Comparison of ENCODE assay signal across 7 mouse cellular contexts in the genomic region with DNA sequence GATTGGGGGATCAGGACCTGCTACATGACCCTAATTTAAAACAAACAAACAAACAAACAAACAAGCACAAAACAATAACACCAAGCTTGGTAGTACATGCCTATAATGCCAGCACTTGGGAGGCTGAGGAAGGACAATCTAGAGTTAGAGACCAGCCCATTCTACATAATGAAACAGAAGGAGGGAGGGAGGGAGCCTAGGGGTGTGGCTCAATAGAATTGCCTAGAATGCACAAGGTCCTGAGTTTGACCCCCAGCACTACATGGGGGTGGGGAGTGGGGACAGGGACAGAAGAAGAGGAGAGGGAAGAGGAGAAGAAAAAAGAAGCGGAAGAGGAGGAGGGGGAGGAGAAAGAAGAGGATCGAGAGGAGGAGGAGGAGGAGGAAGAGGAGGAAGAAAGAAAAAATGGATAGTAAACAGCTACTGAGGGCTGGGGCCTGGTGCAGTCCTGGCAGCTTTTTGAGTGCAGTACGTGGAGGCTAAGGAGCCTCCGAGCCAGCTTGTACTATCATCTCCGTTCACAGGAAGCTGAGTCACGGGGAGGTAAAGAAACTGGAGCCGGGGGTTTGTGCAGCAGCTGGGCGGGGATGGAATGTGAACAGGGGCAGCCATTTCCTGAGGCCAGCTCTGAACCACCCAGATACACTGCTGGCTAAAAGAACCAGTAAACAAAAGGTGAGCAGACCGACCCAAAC. TPM values are rescaled to one million over a fixed set of nuclear protein-coding genes. Genes with fewer than 3 reads are reported as not detected.
DNase-seq lines count a peak whose midpoint lies in the region; ATAC-seq and TF ChIP-seq lines count a peak whose summit lies in the region.

No protein-coding gene starts in this region.

- peak overlapping the region; percentile 90 for H3K27ac ChIP-seq in MEL (ENCODE audit: control insufficient read depth, low read depth, low read length)
- H3K27ac ChIP-seq in embryonic facial prominence, embryonic 14.5 days (replicated peaks; ENCODE audit: low read depth, low read length), result peak overlapping the region; percentile 76
- peak overlapping the region; percentile 67 for H3K27ac ChIP-seq in limb, embryonic 13.5 days
- H3K27ac ChIP-seq in midbrain, postnatal 0 days (ENCODE audit: low read depth, low read length), result no peak overlapping the region

- peak in 1 of 2 experiments; percentile 44; a peak in 1 of 4 replicates for TF ChIP-seq POLR2A in MEL (IDR thresholded peaks at IDR 0.05; ENCODE audit: control insufficient read depth in 1 of 2, insufficient read depth in 1 of 2, low read depth in 1 of 2, low read length in 2 of 2, poor library complexity in 1 of 2)

- peaks cover 0 to 9% of the 10 kb centered on the region in 2 experiments; a peak in 3 of 4 replicates for H3K4me1 ChIP-seq in MEL (ENCODE audit: control insufficient read depth in 1 of 2, insufficient read depth in 2 of 2, low read length in 2 of 2)
- peaks cover 8% of the 10 kb centered on the region; the same call in 1 of the 2 replicates for H3K4me1 ChIP-seq in embryonic facial prominence, embryonic 14.5 days (ENCODE audit: control insufficient read depth, insufficient read depth, low read length)
- H3K4me1 ChIP-seq in limb, embryonic 13.5 days, result peaks cover 8% of the 10 kb centered on the region
- H3K4me1 ChIP-seq in midbrain, postnatal 0 days (ENCODE audit: insufficient read depth, low read length), result no peaks in the 10 kb centered on the region

- peak overlapping the region; percentile 42 for H3K4me2 ChIP-seq in embryonic facial prominence, embryonic 14.5 days (ENCODE audit: low read depth, low read length)
- H3K4me2 ChIP-seq in limb, embryonic 13.5 days (replicated peaks), result peak overlapping the region; percentile 51
- no peak overlapping the region for H3K4me2 ChIP-seq in midbrain, postnatal 0 days (ENCODE audit: low read depth, low read length, poor library complexity, severe bottlenecking)

- peak; percentile 9 for TF ChIP-seq RAD21 in MEL (IDR thresholded peaks at IDR 0.05; ENCODE audit: low read depth, low read length)

- H3K27me3 ChIP-seq in MEL (ENCODE audit: control insufficient read depth in 1 of 2, insufficient read depth in 2 of 2, low read length in 2 of 2), result no peaks in the 10 kb centered on the region
- no peaks in the 10 kb centered on the region for H3K27me3 ChIP-seq in embryonic facial prominence, embryonic 14.5 days (replicated peaks; ENCODE audit: control insufficient read depth, insufficient read depth, low read length)
- no peaks in the 10 kb centered on the region for H3K27me3 ChIP-seq in limb, embryonic 13.5 days
- H3K27me3 ChIP-seq in midbrain, postnatal 0 days (ENCODE audit: insufficient read depth, low read length), result no peaks in the 10 kb centered on the region

- TF ChIP-seq EP300 in MEL (IDR thresholded peaks at IDR 0.05; ENCODE audit: low read depth in 1 of 2, low read length in 2 of 2), result peak; percentile 39 to 54; a peak in 3 of 4 replicates

- no peaks in the 10 kb centered on the region for H3K9me3 ChIP-seq in MEL (replicated peaks; ENCODE audit: insufficient read depth, low read length)
- no peaks in the 10 kb centered on the region for H3K9me3 ChIP-seq in embryonic facial prominence, embryonic 14.5 days (ENCODE audit: control insufficient read depth, low read length)
- no peaks in the 10 kb centered on the region for H3K9me3 ChIP-seq in limb, embryonic 13.5 days
- H3K9me3 ChIP-seq in midbrain, postnatal 0 days (ENCODE audit: low read length), result no peaks in the 10 kb centered on the region

- peak overlapping the region; percentile 68 for H3K9ac ChIP-seq in MEL (ENCODE audit: control insufficient read depth, low read depth, low read length, poor library complexity, severe bottlenecking)
- H3K9ac ChIP-seq in embryonic facial prominence, embryonic 14.5 days (ENCODE audit: low read depth, low read length), result peak overlapping the region; percentile 34; the same call in 1 of the 2 replicates
- 0 out of 2 replicates have a peak overlapping the region, but pooled peaks have one; percentile 8 for H3K9ac ChIP-seq in limb, embryonic 13.5 days
- H3K9ac ChIP-seq in midbrain, postnatal 0 days (replicated peaks; ENCODE audit: low read length, poor library complexity, severe bottlenecking), result no peak overlapping the region

- H3K4me3 ChIP-seq in MEL (ENCODE audit: control insufficient read depth in 1 of 2, insufficient read depth in 1 of 2, low read depth in 2 of 2, low read length in 2 of 2), result peak overlapping the region; percentile 28 to 51
- peak overlapping the region; percentile 9; the same call in 1 of the 2 replicates for H3K4me3 ChIP-seq in embryonic facial prominence, embryonic 14.5 days (ENCODE audit: low read depth, low read length)
- H3K4me3 ChIP-seq in limb, embryonic 13.5 days, result no peak overlapping the region
- no peak overlapping the region for H3K4me3 ChIP-seq in midbrain, postnatal 0 days (ENCODE audit: low read depth, low read length)

- peak; percentile 84 for DNase-seq in MEL (ENCODE audit: low read depth, low spot score)
- peak; percentile 91 for DNase-seq in embryonic facial prominence, embryonic 14.5 days (ENCODE audit: low spot score)
- peak; percentile 68 for DNase-seq in heart, postnatal 4 days
- peak; percentile 2 for DNase-seq in midbrain, postnatal 0 days (ENCODE audit: low spot score)
- no peak for DNase-seq in frontal cortex, postnatal 36 days (ENCODE audit: low spot score in 2 of 2)

- TF ChIP-seq CTCF in MEL (IDR thresholded peaks at IDR 0.05 in 2 of 3, conservative IDR thresholded peaks at IDR 0.05 in 1 of 3; ENCODE audit: control insufficient read depth in 1 of 3, insufficient read depth in 1 of 3, low read depth in 2 of 3, low read length in 3 of 3, poor library complexity in 1 of 3, severe bottlenecking in 1 of 3), result no peak
- TF ChIP-seq CTCF in midbrain, postnatal 0 days (IDR thresholded peaks at IDR 0.05), result no peak

- 5% methylated on average over 9 of the region's 9 CpGs for WGBS in embryonic facial prominence, embryonic 14.5 days
- WGBS in limb, embryonic 13.5 days, result 10% methylated on average over 9 of the region's 9 CpGs
- 22% methylated on average over 9 of the region's 9 CpGs for WGBS in midbrain, postnatal 0 days

- H3K36me3 ChIP-seq in MEL (ENCODE audit: control insufficient read depth in 1 of 2, insufficient read depth in 2 of 2, low read length in 2 of 2), result peaks cover 0 to 4% of the 10 kb centered on the region in 2 experiments; a peak in 2 of 4 replicates
- no peaks in the 10 kb centered on the region for H3K36me3 ChIP-seq in embryonic facial prominence, embryonic 14.5 days (ENCODE audit: control insufficient read depth, insufficient read depth, low read length)
- H3K36me3 ChIP-seq in limb, embryonic 13.5 days, result no peaks in the 10 kb centered on the region
- no peaks in the 10 kb centered on the region for H3K36me3 ChIP-seq in midbrain, postnatal 0 days (ENCODE audit: insufficient read depth, low read length)

- ATAC-seq in CD4-positive, CD25-positive, alpha-beta regulatory T cell, adult 4 months, result peak; percentile 51
- peak; percentile 92 for ATAC-seq in embryonic facial prominence, embryonic 14.5 days (ENCODE audit: low read depth)
- ATAC-seq in limb, embryonic 13.5 days (ENCODE audit: low FRiP score, low read depth), result peak; percentile 73
- ATAC-seq in midbrain, postnatal 0 days (ENCODE audit: low FRiP score), result no peak

- H3K79me2 ChIP-seq in MEL (ENCODE audit: control insufficient read depth, insufficient read depth, low read length, poor library complexity), result no peaks in the 10 kb centered on the region

RNA-seq across cellular contexts. Expression of gene Siglec1, which starts 9.7 kb away (rescaled TPM):
- not detected for polyA plus RNA-seq in CD4-positive, CD25-positive, alpha-beta regulatory T cell, adult 4 months (2017; shearing (Covaris generic))
- total RNA-seq in MEL (2012; rRNA removed), result 0.04 TPM in 1 of 2 replicates, not detected in the other
- under 1 TPM in 1 of 2 experiments, not detected in 1; 0.07 TPM for polyA plus RNA-seq in MEL (2012; ENCODE audit: insufficient read depth in 1 of 2, insufficient read length in 2 of 2, low read depth in 1 of 2, low replicate concordance in 2 of 2, missing spikeins in 1 of 2)
- polyA plus RNA-seq in embryonic facial prominence, embryonic 14.5 days (2014; fragmentation: Nextera tagmentation; extraction: Ambion mirVana), result 0.58 and 0.70 TPM in 2 replicates
- total RNA-seq in heart, postnatal 4 days (2021), result under 1 TPM; 0.52 to 0.79 TPM
- polyA plus RNA-seq in limb, embryonic 13.5 days (2015; fragmentation: Nextera tagmentation; extraction: Ambion mirVana), result 0.17 and 0.19 TPM in 2 replicates
- total RNA-seq in midbrain, postnatal 0 days (2014; rRNA removed), result 1.4 and 1.9 TPM in 2 replicates
- 0.22 and 0.27 TPM in 2 replicates for polyA plus RNA-seq in midbrain, postnatal 0 days (2015; fragmentation: Nextera tagmentation; extraction: Ambion mirVana)

RNA-seq across cellular contexts. Expression of gene Hspa12b, which starts 30.8 kb away (rescaled TPM):
- not detected for polyA plus RNA-seq in CD4-positive, CD25-positive, alpha-beta regulatory T cell, adult 4 months (2017; shearing (Covaris generic))
- 0.04 and 0.07 TPM in 2 replicates for total RNA-seq in MEL (2012; rRNA removed)
- 1 to 10 TPM in 1 of 2 experiments, not detected in 1; 1.2 TPM for polyA plus RNA-seq in MEL (2012; ENCODE audit: insufficient read depth in 1 of 2, insufficient read length in 2 of 2, low read depth in 1 of 2, low replicate concordance in 2 of 2, missing spikeins in 1 of 2)
- polyA plus RNA-seq in embryonic facial prominence, embryonic 14.5 days (2014; fragmentation: Nextera tagmentation; extraction: Ambion mirVana), result 9.2 and 10.9 TPM in 2 replicates
- 10 to 100 TPM; 40.3 to 40.6 TPM for total RNA-seq in heart, postnatal 4 days (2021)
- polyA plus RNA-seq in limb, embryonic 13.5 days (2015; fragmentation: Nextera tagmentation; extraction: Ambion mirVana), result 22.0 and 22.9 TPM in 2 replicates
- 10.1 and 11.1 TPM in 2 replicates for total RNA-seq in midbrain, postnatal 0 days (2014; rRNA removed)
- polyA plus RNA-seq in midbrain, postnatal 0 days (2015; fragmentation: Nextera tagmentation; extraction: Ambion mirVana), result 2.9 and 3.2 TPM in 2 replicates

RNA-seq across cellular contexts. Expression of gene Adam33, which starts 32.6 kb away (rescaled TPM):
- 1 to 10 TPM in 1 of 2 experiments, under 1 TPM in 1; 0.95 to 1.9 TPM for polyA plus RNA-seq in CD4-positive, CD25-positive, alpha-beta regulatory T cell, adult 4 months (2017; shearing (Covaris generic))
- total RNA-seq in MEL (2012; rRNA removed), result 0.12 TPM in 1 of 2 replicates, not detected in the other
- polyA plus RNA-seq in MEL (2012; ENCODE audit: insufficient read depth in 1 of 2, insufficient read length in 2 of 2, low read depth in 1 of 2, low replicate concordance in 2 of 2, missing spikeins in 1 of 2), result under 1 TPM in 1 of 2 experiments, not detected in 1; 0.28 TPM
- polyA plus RNA-seq in embryonic facial prominence, embryonic 14.5 days (2014; fragmentation: Nextera tagmentation; extraction: Ambion mirVana), result 18.4 and 22.7 TPM in 2 replicates
- 1 to 10 TPM; 2.4 to 3.2 TPM for total RNA-seq in heart, postnatal 4 days (2021)
- polyA plus RNA-seq in limb, embryonic 13.5 days (2015; fragmentation: Nextera tagmentation; extraction: Ambion mirVana), result 26.5 and 28.5 TPM in 2 replicates
- total RNA-seq in midbrain, postnatal 0 days (2014; rRNA removed), result 0.57 and 1.4 TPM in 2 replicates
- 2.1 TPM in 2 replicates for polyA plus RNA-seq in midbrain, postnatal 0 days (2015; fragmentation: Nextera tagmentation; extraction: Ambion mirVana)

RNA-seq across cellular contexts. Expression of gene Gm11037, which starts 37.0 kb away (rescaled TPM):
- polyA plus RNA-seq in CD4-positive, CD25-positive, alpha-beta regulatory T cell, adult 4 months (2017; shearing (Covaris generic)), result not detected
- not detected in 2 replicates for total RNA-seq in MEL (2012; rRNA removed)
- not detected for polyA plus RNA-seq in MEL (2012; ENCODE audit: insufficient read depth in 1 of 2, insufficient read length in 2 of 2, low read depth in 1 of 2, low replicate concordance in 2 of 2, missing spikeins in 1 of 2)
- polyA plus RNA-seq in embryonic facial prominence, embryonic 14.5 days (2014; fragmentation: Nextera tagmentation; extraction: Ambion mirVana), result not detected in 2 replicates
- total RNA-seq in heart, postnatal 4 days (2021), result not detected
- polyA plus RNA-seq in limb, embryonic 13.5 days (2015; fragmentation: Nextera tagmentation; extraction: Ambion mirVana), result not detected in 2 replicates
- not detected in 2 replicates for total RNA-seq in midbrain, postnatal 0 days (2014; rRNA removed)
- not detected in 2 replicates for polyA plus RNA-seq in midbrain, postnatal 0 days (2015; fragmentation: Nextera tagmentation; extraction: Ambion mirVana)

RNA-seq across cellular contexts. Expression of gene Gfra4, which starts 53.4 kb away (rescaled TPM):
- not detected for polyA plus RNA-seq in CD4-positive, CD25-positive, alpha-beta regulatory T cell, adult 4 months (2017; shearing (Covaris generic))
- 0.10 TPM in 1 of 2 replicates, not detected in the other for total RNA-seq in MEL (2012; rRNA removed)
- polyA plus RNA-seq in MEL (2012; ENCODE audit: insufficient read depth in 1 of 2, insufficient read length in 2 of 2, low read depth in 1 of 2, low replicate concordance in 2 of 2, missing spikeins in 1 of 2), result not detected
- 31.5 and 32.0 TPM in 2 replicates for polyA plus RNA-seq in embryonic facial prominence, embryonic 14.5 days (2014; fragmentation: Nextera tagmentation; extraction: Ambion mirVana)
- total RNA-seq in heart, postnatal 4 days (2021), result 1 to 10 TPM; 4.1 to 4.5 TPM
- polyA plus RNA-seq in limb, embryonic 13.5 days (2015; fragmentation: Nextera tagmentation; extraction: Ambion mirVana), result 27.4 and 29.2 TPM in 2 replicates
- 56.3 and 68.6 TPM in 2 replicates for total RNA-seq in midbrain, postnatal 0 days (2014; rRNA removed)
- 57.9 and 62.2 TPM in 2 replicates for polyA plus RNA-seq in midbrain, postnatal 0 days (2015; fragmentation: Nextera tagmentation; extraction: Ambion mirVana)

Comparison
In these comparisons a context has a peak if more than half of its experiments do, and no peak if none do; other contexts are left out.
1. DNase-seq: peak in MEL (single experiment), embryonic facial prominence, embryonic 14.5 days (single experiment), heart, postnatal 4 days (single experiment) and midbrain, postnatal 0 days (single experiment); none in frontal cortex, postnatal 36 days (0 of 2).
2. H3K4me3 ChIP-seq: peak in MEL (2 of 2) and embryonic facial prominence, embryonic 14.5 days (single experiment); none in limb, embryonic 13.5 days (single experiment) and midbrain, postnatal 0 days (single experiment).